Mouse (Mus musculus) embryo, embryonic 11 days (tissue): Measurements from ENCODE around the gene Tex13c1.

ENCODE experiments used
- DNase-seq: peaks from one replicate; pipeline ENCODE4 v3.0.0-alpha.2; 2015

Tex13c1 gene

GRCm38 (mm10) chrX:43590860-43591259, at the start of gene Tex13c1:
Tex13c1 (plus strand) TSS chrX:43591160.
- no peak for DNase-seq
